Mouse (Mus musculus): Measurements from ENCODE around the gene Trpm4. TPM values are rescaled to one million over a fixed set of nuclear protein-coding genes. Genes with fewer than 3 reads are reported as not detected.
A peak's percentile ranks its signal among the peaks of the same experiment; 100 is the strongest.
"Not testable (repeated sequence)": the region's sequence is repeated elsewhere in the genome, so short reads cannot be mapped to it uniquely, and the experiment has no call there.

Trpm4 gene
- total RNA-seq, 2 experiments from 2014 or later = 17.0 to 18.3 TPM

DNA sequence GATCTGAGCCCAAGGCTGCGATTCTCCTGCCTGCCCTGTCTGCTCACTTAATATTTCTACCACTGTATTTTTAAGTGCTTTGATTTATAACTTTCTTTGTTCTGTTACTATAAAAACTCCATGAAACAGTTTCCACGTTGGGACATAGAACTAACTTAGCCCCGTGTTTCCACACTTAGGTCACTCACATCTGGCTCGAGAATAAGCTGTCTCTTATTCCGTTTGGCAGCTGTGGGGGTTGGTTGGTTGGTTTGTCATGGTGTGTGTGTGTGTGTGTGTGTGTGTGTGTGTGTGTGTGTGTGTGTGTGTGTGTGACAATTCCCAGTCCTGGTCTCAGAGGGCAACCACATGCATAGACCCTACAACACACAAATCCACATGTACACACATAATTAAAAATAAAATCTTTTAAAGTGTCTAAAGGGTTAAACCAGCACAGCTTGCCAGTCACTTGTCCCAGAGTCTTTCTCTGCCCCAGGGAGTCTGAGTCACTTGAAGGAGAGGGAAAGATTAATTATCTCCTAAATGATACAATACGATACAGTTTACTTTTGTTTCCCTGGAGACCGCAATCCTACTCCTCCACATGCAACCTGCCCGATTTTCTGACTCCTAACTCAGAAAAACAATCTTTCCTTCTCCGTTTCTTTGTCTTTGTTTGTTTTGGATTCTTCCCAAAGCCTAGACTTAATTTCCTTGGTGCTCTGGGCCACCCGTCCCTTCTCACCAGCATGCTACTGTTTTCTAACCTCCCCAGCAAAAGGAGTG, 20.7 kb downstream of the Trpm4 start:
- no peak for DNase-seq

DNA sequence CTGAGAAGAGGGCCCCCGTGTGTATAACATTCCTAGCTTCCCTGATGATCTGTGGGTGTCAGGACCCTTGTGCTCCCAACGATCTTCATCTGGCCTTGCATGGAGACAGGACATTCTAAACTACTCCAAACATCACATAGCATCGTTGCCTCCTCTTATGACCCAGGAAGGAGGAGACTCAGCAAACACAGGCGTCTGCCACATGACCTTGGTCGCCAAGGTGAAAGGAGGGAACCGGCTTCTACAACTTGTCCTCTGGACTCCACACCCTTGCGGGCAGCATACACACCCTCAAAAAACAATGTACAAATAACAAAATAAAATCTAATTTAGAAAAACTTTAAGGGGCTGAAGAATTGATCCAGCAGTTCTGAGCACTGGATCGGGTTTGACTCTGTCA, 21.6 kb downstream of the Trpm4 start:
- no peak for DNase-seq

DNA sequence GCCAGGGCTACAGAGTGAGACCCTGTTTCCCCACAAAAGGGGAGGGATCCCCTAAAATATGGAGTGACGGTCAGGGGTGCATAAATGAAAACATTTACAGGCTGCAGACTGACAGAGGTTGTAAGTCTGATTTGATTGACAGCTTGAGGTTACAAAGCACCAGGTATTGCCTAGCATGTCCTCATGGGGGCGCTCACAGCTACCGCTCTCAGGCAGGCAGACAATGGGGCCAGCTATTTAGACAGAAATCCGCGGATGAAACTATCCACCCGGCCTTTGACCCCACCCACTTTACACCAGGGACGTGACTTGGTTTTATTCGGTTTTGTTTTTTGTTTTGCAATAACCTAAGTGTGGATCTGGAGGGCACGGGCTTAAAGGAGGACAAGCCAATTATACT, 24.1 kb downstream of the Trpm4 start:
- DNase-seq = no peak

DNA sequence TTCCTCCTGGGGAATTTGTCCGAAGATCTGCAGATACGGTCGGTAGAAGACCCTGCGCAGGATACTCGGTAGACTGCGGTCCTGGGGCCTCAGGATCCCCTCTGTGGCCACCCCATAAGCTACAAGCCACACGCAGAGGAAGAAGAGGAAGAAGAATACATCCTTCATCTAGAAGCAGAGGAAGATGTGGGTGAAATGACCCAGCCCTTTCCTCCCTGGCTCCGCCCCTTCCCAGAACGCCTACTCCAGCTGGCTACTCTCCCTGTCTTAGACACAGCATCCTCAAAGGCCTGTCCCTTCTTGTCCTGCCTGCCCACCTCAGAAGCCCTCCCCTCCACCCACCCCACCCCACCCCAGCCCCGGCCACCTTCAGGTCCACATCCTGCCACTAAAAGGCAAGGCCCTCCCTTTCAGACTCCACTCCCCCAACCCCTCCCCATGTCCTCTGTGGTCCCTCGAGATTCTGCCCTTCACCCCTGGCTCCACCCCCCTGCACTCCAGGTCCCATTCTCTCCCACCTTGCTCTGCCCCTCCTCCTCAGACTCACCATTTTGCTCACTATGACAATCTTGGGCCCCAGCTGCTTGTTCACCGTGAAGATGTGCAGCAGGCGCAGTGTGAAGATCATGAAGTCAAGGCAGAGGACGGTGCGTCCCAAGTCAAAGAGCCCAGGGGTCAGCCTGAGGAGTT, 24.9 kb downstream of the Trpm4 start:
- DNase-seq = no peak

DNA sequence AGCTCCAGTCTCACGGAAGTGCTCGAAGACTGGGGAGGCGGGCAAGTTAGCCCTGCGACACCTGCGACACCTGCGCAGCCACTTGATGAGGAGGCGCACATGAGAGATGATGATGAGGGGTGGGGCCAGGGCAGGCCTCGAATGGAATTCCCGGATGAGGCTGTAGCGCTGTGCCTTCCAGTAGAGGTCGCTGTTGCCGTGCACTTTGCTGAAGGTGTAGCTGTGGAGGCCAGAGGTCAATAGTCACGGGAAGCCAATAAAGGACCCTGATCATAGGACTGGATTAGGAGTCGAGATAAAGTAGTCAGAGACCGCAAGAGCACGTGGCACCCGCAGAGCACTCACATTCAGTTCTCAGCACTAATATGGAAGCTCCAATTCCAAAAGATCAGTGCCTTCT, 28.3 kb downstream of the Trpm4 start:
- peak; percentile 41 for DNase-seq

DNA sequence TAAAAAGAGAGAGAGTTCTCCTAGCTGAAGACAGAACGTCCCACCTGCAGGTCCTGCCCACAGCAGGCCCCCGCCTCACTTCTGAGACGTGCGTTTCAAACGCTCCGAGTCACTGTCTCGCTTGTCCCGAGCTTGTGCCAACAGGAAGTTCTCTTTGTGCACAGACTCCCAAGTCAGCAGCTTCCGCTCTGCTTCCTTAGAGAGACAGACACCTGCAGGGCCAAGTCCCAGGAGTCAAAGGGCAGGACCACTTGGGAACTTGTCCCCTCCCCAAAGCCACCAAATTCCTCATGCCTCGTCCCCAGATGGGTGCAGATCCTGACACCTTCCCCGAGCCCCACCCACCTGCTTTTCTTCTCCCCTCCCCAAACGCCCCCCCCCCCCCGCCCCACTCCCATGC, 28.7 kb downstream of the Trpm4 start:
- DNase-seq = no peak

DNA sequence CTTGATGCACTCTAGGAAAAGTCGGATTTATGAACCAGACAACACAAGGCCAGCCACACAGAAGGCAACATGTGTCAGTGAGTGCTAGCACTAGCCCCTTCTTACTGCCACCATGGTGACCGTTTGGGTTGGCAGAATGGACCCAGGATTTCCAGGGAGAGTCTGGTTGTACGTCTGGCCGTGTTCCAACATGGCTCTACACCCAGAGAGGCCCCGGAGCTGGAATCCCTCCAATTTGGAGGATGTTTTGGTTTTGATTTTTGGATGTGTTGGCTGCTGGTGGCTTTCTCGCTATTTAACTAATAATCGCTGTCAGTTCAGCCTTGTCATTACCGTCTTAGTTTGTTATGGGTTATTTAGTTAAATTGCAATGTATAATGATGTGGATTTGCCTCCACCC, 31.0 kb downstream of the Trpm4 start:
- DNase-seq = no peak

DNA sequence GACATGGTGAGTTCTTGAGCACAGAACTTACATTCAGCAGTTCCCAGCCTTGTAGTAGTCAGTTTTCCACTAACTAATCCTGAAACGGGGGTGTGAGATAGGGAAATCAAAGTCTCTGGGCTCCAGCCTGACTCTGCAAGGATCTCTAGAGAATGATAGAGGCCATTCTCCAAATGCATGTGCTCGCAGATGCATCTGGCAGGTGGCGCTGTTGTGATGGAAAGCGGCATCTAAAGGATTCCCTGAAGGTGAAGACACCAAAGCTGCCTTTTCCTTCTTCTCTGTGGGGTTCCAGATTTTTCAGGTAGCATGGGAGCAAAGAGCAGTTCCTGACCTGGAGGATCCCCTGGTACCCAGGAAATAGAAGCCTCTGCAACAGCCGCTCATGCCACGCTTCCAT, 33.3 kb downstream of the Trpm4 start:
- no peak for DNase-seq

DNA sequence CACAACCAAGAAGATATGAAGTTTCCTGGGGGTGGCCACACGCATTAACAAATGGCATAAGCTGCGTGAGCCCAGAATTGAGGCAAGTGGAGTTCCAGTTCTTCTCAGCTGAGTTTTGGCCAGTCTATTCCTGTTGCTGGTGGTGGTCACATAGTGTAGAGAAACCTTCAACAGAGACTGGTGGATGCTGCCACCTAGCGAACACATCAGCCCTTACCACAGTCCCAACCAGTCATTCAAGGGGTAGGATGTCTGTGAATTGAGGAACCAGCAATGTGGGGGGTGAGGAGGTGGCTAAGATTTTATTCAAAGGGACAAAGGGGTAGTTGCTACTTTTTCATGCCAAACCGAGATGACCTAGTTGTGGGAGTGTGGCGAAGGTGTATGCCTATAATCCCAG, 33.8 kb downstream of the Trpm4 start:
- DNase-seq = peak; percentile 35

DNA sequence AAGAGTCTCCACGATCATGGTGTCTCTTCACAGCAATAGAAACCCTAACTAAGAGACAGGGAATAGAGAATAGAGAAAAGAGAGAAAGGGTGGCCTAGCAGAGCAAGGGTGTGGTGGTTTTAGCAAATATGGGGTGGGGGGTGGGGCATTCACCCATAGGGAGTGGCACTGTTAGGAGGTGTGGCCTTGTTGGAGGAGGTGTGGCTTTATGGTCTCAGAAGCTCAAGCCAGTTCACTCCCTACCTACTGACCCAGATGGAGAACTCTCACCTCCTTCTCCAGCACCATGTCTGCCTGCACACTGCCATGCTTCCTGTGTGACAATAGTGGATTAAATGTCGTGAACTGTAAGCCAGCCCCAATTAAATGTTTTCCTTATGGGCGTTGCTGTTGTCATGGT, 36.0 kb downstream of the Trpm4 start:
- DNase-seq = no peak

DNA sequence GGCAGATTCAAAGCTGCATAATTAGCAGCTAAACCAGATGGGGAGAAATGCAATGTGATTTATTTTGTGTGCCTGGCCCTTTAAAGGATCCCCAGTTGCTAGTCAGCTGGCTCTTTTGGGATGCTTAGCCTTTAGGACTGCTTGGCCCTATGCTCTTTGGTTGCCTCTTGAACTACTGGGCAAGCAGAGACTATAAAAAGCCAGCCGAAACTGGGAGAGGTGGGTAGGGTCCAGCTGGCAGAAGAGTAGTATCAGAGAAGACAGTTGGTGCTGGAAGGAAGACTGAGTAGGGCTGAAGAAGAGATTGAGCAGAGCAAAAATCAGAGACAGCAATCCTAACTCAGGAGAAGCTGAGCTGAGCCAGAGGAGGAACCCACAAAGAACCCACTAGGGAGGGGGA, 37.0 kb downstream of the Trpm4 start:
- DNase-seq = peak; percentile 43

DNA sequence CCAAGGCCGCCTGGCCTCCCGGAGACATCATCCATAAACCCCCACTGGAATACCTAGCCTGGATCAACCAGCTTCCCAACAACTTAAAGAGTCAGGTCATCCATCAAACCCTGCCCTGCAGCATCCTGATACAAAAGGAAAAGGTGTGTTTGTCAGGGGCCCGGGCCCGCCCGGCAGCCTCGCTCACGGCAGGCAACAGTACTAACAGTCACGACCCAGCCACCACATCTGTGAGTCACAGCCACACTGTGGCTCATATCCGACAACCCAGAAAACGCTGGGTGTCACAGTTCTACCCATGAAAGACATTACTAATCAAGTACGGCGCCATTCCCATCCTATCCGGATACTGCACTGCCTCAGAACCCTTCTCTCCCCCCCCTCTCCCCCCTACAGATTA, 47.1 kb downstream of the Trpm4 start:
- DNase-seq = no peak

DNA sequence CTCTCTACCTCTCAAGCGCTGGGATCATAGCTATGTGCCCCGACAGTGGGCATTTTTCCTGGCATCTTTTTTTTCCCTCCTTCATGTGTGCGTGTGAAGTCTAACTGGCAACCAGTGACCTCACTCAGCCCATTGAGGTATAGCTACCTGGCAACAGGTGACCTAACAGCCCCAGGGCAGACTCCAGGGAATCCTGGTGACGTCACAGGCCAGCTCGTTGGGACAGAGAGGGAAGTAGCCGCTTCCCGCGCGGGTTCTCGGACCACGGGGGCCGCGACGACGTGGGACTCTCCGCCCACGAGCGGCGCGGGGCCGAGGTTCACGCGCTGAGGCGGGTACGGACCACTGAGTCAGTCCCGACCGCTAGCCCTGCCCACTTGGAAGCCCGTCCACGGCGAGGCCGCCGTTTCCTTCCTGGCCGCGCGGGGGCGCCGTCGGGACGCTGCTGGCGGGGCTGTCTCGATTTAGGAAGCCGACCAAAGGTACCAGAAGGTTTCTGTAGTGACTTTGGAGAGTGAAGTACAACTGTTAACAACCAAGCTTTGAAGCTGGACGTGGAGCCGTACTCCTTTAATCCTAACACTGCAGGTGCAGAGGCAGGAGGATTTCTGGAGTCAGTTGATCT, 56.3 kb downstream of the Trpm4 start, which contains the start of gene Slc6a21:
Gene Slc6a21, plus strand, starts transcription at position 378 of the 625 bp plus-strand sequence.
- DNase-seq = peak; percentile 71

DNA sequence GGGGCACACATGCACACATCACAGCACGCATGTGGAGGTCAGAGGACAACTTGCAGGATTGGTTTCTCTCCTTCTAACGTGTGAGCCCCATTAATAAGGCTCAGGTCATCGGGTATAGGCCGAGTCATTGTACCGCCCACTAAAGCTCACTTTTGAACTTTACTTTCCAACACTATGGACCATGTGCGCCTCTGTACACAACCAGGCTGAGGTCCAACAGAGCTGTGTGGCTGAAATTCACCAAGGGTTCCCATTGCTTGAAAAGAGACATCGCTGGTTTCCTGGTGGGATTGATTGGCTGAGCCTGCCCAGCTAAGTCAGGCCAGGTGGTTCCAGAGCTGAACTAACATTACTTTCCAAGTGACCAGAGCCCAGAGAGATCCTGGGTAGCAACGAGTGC, 59.9 kb downstream of the Trpm4 start:
- no peak for DNase-seq

DNA sequence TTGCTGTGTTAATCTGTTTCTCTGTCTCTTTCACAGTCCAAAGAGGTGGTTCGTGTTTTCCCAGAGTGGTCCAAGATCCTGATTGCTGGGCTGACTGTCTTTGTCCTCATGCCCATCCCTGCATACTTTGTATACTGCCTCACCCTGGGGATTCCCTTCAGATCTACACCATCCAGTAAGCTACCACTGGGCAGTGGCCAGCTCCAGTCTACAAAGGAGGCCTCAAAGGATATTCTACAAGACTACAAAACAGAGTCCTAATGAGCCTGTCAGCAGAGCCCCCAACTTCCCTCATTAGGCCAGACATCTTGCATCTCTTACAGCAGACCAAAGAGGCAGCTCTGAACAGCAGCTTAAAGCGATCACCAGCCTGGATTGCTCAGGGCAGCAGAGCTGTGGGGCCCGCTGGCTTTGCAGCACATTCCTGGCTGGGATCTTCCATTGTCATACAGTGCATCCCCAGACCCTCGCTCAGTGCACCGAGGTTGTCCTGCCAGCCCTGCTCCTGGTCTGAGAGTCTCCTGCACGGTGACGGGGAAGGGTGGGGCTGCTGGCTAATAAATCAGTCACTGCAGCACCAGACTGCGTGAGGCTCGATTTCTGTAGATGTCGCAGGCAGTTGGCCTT, 60.7 kb downstream of the Trpm4 start:
- DNase-seq = no peak

DNA sequence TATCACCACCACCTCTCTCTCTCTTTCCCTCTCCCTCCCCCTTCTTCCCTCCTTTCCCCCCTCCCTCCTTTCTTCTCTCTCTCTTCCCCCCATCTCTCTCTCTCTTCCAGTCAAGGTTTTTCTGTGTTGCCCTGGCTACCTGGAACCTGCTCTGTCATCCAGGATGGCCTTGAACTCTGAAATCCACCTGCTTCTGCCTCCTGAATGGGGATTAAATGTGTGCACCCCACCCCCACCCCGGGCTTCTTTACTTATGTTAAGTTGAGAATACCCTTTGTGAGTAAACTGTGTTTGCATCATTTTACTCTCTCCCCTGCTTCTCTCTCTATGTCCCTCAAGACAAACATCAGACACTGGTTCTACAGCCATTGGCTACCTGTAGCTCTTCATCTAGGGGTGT, 68.1 kb downstream of the Trpm4 start:
- DNase-seq = no peak

DNA sequence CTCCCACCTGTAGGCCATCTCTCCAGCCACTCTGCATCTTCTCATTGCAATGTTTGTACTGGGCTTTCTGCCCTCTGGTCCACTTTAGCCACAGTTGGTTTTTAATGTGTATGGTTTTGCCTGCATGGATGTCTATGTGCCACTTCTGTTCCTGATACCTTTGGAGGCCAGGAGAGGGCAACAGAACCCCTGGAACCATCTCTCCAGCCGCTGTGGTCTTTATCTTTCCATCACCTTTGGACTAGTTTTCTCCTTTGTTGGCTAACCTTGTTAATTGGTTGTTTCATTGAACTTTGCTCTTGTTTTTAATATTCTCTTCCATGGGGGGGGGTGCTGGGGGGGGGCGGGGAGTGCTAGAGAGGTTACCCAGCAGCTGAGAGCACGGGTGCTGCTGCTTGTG, 69.2 kb downstream of the Trpm4 start:
- DNase-seq = no peak

DNA sequence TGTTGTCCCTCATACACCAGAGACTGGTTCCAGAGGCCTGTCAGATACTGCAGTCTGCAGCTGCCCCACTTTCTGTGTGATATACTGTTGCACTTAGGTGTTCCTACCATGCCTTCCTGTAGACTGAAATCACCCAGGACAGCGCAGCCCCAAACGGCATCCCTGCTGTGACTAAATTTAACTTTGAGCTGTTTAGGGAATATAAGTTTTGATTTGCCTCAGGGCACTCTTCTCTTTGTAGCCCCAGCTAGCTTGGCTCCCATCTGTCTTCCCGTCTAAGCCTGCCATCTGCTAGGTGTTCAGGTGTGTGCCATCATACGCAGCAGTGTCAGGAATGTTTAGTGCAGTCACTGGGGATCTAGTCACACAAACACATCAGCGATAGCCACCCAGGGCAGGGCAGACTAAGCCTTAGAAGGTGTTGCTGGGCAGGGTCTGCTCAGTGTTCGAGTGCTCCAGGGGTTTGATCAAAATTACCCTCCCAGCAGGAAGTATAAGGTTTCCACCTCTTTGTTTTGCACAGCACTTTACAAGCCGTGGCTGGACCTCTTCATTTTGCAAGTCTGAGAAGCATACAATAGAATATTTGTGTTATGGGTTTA, 70.5 kb downstream of the Trpm4 start:
- DNase-seq = no peak

DNA sequence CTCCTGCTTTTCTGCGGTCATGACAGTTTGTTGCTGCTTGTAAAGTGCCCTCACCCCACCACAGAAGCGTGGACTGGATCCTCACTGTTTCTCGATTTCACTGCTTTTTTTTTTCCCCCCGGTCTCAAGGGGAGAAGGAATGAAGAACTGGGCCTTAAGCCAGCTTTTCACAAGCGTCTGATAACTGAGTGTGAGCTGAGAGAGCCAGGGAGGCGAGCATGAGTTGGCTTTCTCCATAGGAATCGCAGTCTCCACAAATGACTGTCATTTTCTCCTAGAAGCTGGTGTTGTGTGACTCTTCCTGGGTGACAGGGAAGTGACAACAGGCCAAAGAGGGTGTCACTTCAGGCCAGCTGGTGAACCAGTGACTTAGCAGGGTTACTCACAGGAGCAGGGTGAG, 71.3 kb downstream of the Trpm4 start:
- no peak for DNase-seq

DNA sequence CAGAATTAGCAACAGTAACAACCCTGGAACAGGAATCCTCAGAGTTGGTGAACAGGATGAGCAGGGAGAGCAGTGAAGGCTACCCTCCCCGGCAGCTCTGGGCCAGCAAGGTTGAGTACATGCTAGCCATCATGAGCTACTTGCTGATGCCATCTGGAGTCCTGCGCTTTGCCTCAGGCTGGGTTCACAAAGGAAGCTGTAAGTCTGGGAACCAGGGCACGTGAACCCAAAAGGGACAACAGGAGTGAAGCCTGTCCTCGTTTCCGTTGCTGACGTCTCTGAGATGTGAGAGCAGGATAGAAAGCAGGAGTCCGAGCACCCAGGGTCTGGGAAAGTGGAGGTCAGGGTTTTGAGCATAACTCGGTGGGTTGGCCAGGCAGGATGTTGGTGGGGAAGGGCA, 74.3 kb downstream of the Trpm4 start:
- DNase-seq = no peak

DNA sequence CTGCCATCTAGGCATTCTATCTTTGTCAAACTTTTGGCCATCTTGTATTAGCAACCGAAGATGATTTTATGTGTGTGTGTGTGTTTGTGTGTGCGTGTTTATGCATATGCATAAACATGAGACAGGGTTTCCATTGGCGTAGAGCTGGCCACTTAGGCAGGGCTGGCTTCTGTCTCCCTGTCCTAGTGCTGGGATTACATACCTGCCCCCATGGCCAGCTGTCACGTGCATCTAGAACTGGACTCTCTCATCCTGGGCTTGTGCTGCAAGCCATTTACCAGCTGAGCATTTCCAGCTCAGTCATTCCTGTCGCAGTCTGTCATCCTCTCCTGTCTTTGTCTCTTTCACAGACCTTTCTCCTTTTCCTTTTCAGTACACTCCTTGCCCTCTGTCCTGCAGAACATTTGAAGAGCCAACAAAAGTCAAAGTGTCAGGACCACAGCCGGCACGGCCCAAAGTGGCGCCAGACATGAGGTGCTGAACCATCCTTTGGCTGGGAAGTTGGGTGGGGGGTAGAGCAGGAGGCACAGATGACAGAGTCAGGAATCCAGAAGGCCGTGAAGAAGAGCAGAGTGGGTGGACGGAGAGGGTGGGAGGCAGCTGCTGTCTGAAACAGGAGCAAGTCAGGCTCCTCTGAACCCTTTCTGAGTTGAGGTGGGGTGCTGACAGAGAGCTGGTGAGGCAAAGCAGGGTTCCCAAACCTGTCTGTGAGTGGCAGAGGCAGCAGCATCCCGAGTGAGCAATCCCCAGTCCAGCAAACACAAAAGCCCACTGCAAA, 76.3 kb downstream of the Trpm4 start:
- no peak for DNase-seq

DNA sequence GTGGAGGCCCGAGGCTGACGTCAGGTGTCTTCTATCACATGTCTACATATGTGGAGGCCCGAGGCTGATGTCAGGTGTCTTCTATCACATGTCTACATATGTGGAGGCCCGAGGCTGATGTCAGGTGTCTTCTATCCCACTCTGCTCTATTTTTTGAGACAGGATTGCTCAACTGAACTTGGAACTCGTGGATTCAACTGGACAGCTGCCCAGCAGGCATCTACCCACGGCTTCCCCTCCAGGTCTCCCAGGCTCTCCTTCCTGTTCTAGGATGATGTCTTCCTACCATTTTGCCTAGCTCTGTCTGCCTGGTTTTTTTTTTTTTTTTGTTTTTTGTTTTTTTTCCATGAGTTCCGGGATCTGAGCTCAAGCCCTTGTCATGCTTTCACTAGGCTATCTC, 77.8 kb downstream of the Trpm4 start:
- DNase-seq = not testable (repeated sequence)

All from gastrocnemius, postnatal 25 days (tissue).